Mouse (Mus musculus) right cerebral cortex, adult 2 months (tissue): Measurements from ENCODE around the gene Fhit.
"Not testable (repeated sequence)": the region's sequence is repeated elsewhere in the genome, so short reads cannot be mapped to it uniquely, and the experiment has no call there.

Experiments used
- DNase-seq, 2 experiments: peaks; one replicate each; pipeline ENCODE4 v3.0.0; 2021 to 2022; ENCODE audit warnings: low spot score in 2 of 2

Fhit gene

GRCm38 (mm10) chr14:11161751-11162231, at the start of gene Fhit:
Fhit (minus strand) TSS chr14:11162035.
- peak; percentile 92 to 94 for DNase-seq

DNA sequence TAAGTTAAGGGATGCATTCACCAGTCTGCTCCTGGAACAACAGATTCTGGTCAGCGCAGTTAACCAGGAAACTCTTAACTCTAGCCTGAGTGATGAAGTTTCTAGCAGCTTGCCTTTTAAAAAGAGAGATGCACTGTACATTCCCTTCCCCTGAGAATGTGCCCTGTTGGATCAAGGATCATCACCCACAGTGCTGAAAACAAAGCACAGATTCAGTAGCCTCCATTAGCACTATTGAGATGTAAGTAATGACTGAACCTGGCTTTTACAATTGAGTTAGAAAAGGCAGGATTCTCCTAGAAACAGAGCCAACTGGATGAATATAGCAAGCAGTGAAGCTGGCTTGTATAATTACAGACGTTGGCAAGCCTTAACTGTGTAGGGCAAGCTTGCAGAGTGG, 45.0 kb upstream of the Fhit start:
- no peak for DNase-seq

DNA sequence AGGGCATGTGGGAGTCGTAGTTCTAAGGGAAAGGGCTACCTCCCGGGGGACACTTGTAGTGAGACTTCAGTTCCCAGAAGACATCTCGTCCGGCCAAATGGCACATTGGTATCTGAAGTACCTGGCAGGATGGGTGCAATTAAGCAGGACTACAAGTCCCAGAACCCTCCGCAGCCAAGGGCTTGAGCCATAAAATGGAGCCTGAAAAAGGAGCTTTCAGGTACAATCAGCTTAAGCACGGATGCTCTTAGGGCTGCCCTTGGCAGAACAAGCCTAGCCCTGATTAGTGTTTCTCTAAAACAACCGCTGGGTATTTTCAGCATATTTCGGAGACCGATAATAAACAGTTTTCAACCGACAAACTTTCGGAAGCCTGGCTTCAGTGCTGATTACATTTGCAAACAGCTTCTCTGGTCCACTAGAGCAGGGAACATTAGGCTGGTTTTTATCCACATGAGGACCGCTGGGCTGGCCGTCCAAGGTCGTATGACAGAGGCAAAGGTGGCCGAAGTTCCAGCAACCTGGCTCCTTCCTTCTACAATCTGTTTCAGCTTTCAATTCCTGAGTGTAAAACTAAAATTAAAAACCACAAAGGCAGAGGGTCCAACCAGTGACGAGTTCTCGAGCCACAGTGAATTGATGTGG, 907 bp downstream of the Fhit start:
- peak; percentile 82 to 89 for DNase-seq

GRCm38 (mm10) chr14:11159641-11160040, 2.2 kb downstream of the Fhit start:
- DNase-seq: peak in 1 of 2 experiments; percentile 10

- no peak for DNase-seq
Observed at GRCm38 (mm10) chr14:11159021-11159420, 2.8 kb downstream of the Fhit start.

DNA sequence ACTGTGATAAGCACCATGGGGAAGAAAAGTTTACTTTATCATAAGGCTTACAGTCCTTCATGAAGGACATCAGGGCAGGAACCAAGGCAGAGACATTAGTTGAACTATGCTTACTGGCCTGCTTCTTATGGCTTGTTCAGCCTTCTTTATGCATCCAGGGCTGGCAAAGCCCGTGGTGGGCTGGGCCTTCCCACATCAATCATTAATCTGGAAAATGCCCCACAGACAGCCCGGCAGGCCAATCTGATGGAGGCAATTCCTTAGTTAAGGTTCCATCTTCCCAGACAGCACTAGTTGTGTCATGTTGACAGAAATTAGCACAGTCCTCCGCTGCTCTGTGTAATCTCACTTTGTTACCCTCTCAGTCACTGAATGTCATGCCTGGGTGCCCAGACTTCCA, 4.1 kb downstream of the Fhit start:
- no peak for DNase-seq

GRCm38 (mm10) chr14:11151634-11152321, 10.1 kb downstream of the Fhit start:
- no peak for DNase-seq

DNA sequence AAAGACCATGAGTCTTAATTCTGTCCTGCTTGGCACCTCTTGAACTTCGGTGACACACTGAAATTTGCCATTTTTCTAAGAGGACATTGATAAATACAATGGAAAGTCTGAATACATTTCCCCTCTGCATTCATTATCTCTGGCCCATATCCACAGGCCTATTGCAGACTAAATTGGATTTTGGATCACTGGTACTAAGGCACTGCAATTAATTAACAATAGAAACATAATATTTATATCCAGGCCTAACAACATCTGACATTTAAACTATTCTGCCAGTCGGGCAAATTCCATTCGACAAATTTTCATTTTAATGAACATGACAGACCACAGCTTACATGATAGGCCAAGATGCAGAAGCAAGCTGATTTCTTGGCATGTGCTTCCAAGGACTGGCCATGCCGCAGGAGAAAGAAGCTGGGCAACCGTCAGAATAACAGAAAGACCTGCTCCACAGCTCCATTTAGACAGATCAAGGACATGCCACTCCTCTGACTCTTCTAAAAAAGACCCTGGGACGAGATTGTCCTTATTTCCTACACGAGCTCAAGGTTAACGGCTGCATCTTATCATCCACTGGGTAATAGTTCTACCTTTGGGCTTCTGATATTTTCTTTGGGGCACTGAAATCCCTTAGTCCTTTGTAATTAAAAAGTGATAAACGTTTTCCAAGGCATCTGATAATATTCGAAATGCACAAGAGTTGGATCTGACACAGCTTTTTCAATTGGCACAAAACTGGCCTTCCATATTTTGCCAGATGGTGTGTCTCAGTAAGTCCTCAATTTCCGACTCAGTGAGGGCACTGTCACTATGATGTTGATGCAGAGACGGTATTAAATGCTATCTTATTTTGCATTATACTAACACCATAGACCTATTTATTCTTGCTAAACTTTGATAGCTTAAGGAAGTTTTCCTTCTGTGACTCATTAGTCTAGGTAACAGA, 27.8 kb downstream of the Fhit start:
- no peak for DNase-seq

DNA sequence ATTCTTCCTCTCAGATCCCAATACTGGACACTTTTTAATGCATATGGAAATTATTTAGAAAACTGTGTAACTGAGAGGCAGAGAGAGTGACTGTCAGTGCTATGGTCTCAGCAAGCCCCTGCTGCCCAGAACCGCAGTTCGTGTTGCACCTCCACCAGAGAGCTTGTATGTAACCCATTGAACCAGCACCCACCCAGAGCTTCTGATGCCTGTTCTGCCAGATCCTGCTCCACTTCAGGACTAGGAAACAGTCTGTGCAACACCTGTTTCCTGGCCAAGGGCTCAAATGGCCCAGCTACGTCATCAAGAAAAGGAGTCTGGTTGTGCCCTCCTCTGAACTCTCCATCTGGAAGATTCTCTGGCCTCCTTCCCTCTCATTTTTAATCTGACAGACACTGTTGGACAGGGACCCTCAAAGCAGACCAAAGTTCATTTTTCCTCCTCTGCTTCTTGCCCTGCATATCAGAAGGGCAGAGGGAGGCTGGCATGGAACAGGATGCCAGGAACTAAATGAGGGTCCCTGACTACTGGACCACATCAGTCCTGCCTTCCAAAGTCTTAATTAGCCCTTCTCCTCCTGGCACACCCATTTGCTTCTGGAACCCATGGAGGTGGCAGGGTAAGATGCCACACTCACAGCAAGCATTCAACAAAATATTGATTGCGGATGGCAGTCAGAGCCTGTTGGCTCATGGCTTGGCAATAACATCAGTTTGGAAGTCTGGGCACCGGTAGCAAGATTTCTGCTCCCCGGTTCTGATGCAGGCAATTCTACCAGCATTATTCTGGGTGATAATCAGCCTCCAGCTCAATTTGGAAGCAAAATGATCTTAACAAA, 29.0 kb downstream of the Fhit start:
- no peak for DNase-seq

GRCm38 (mm10) chr14:11125096-11125495, 36.7 kb downstream of the Fhit start:
- no peak for DNase-seq

DNA sequence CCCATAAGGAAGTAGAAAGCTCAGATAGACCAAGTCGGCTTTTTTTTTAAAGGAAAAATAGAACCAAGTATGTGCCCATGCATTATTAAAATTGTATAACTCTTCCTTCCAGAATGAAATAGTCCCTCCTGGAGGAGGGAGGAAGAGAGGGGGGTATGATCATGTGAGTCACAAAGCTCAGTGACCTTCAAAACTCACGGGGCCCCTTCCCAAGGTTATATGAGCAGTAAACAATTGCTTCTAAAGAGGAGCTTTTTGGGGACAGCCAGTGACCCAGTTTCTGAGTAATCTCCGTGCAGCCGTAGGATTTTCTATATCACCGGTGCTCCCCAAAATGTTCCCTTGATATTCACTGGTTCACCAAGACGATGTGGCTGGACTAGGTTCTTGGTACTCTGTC, 42.8 kb downstream of the Fhit start:
- no peak for DNase-seq

DNA sequence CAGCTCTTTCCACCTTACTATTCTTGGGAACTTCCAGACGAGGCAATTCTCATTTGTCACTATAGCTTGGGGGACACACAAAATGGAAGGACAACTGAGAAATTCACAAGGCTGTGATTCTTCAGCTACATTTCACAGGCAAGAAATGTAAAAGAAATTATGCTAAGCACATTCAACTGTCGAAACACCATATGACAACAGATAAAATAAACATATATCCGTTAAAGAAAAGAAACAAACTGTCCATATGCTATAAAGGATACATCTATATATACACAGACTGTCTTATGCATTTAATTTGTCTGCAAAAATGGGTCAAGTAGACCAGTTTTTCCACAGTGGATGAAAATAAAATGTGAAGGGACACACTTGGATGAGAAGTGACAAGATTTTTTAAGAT, 76.2 kb downstream of the Fhit start:
- no peak for DNase-seq

DNA sequence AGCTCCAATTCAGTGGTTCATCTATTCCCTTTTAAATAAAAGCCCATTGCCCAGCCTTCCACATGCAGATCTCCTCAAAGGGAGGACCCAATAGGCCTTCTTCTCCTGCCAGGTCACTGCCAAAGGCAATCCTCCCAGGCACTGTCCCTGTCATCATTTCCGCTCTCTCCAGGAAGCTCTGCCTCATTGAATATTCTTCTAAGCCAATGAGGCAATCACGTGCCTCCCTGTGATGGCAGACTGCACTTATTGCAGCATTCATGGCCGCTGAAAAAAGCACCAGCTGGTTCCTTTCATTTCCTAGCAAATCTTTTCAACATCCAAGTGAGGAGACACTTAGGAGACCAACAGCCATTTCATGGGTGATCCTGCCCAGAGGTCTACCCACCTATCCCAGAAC, 77.9 kb downstream of the Fhit start:
- no peak for DNase-seq

- peak in 1 of 2 experiments; percentile 13 for DNase-seq
Observed at GRCm38 (mm10) chr14:11083462-11083861, 78.4 kb downstream of the Fhit start.

- DNase-seq: no peak
Observed at GRCm38 (mm10) chr14:11063594-11063993, 98.2 kb downstream of the Fhit start.

DNA sequence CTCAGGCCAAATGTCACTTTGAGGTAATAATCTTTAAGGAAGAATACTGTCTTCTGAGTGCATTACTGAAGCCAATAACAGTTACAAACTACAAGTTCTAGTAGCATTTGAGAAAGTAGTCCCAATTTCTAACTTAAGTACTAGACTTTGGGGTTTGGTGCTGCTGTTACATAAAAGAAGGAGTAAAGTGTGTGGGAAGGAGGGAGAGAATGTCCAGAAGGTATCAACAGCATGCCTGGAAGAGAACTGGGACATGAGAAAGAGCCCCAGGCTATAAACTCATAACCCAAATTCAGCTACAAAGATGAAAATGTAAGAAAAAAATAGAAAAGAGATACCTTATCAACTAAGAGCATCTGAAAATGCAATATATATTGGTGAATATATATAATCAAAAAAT, 101.6 kb downstream of the Fhit start:
- DNase-seq: no peak

- not testable (repeated sequence) for DNase-seq
Observed at GRCm38 (mm10) chr14:11039503-11040300, 122.1 kb downstream of the Fhit start.

- DNase-seq: no peak
Observed at GRCm38 (mm10) chr14:11021391-11021790, 140.4 kb downstream of the Fhit start.

DNA sequence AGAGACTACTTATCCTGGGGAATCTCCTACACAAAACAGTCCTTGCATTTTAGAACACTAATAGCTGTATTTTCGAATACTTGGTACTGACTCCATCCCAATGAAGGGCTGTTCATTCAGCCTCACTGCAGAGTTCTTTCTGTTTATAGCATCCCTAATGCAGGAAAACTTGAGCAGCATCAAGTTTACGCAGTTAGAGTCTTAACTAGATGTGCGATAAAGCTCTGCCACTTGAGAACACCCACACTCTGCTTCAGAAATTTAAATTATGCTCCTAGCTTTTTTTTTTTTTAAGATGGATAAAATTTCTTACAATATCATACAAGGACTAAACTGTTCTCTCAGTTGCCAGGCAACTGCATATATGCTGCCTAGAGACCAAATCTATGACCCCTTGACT, 183.2 kb downstream of the Fhit start:
- peak; percentile 10 to 18 for DNase-seq

- no peak for DNase-seq
Observed at GRCm38 (mm10) chr14:10941647-10942046, 220.2 kb downstream of the Fhit start.

- no peak for DNase-seq
Observed at GRCm38 (mm10) chr14:10933667-10934066, 228.2 kb downstream of the Fhit start.
